Mouse (Mus musculus): ENCODE measurements around the gene Kif2c.

Kif2c gene

GRCm38 (mm10) chr4:117120445-117121414, 61.7 kb downstream of the Kif2c start:
- peak; percentile 84 to 92 for DNase-seq (ENCODE audit: low spot score in 2 of 2)

- no peak for DNase-seq (ENCODE audit: low spot score in 2 of 2)
Observed at GRCm38 (mm10) chr4:117120052-117120444, 62.4 kb downstream of the Kif2c start.

GRCm38 (mm10) chr4:117119636-117120035, 62.8 kb downstream of the Kif2c start:
- no peak for DNase-seq (ENCODE audit: low spot score in 2 of 2)

GRCm38 (mm10) chr4:117117931-117118330, 64.5 kb downstream of the Kif2c start:
- DNase-seq (ENCODE audit: low spot score in 2 of 2): no peak

- DNase-seq (ENCODE audit: low spot score in 2 of 2): no peak
Observed at GRCm38 (mm10) chr4:117115592-117115991, 66.8 kb downstream of the Kif2c start.

GRCm38 (mm10) chr4:117113237-117113636, 69.2 kb downstream of the Kif2c start:
- DNase-seq (ENCODE audit: low spot score in 2 of 2): no peak

- DNase-seq (ENCODE audit: low spot score in 2 of 2): no peak
Observed at GRCm38 (mm10) chr4:117110985-117111384, 71.5 kb downstream of the Kif2c start.

- DNase-seq (ENCODE audit: low spot score in 2 of 2): no peak
Observed at GRCm38 (mm10) chr4:117110249-117110648, 72.2 kb downstream of the Kif2c start.

All from spleen, postnatal 10 days (tissue).